Mouse (Mus musculus): ENCODE data around the gene Gm49354. TPM values are rescaled to one million over a fixed set of nuclear protein-coding genes. Genes with fewer than 3 reads are reported as not detected.

The Gm49354 gene
- polyA plus RNA-seq (2016; fragmentation: Nextera tagmentation; extraction: Ambion mirVana) = not detected in 2 replicates

DNA sequence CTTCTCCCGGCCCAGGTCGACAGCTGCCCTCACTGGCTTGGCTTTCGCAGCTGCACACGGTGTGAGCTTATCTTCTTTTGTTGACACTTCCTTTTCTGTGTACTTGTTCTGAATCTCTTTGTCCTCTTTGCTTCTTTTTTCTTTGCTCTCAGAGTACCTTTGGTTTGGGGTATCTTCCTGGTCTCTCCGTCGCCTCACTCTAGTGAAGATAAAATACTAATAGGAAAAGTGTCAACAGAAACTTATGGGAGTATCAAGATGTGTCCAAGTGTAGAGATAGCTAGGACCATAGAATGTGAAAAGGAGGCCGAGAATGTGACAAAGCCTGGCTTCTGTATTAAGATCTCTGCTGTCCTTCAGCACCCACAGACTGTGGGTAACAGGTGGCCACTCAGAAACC lies at the start of gene Gm49354:
Gene Gm49354, minus strand, starts transcription at position 101 of the 400 bp plus-strand sequence.
- Histone ChIP-seq H3K9ac (replicated peaks) (no peak within 1 kb of the TSS), H3K4me3 (replicated peaks) (no peak within 1 kb of the TSS), H3K27ac (no peak within 1 kb of the TSS), H3K4me1 (replicated peaks) (no peaks in the 10 kb centered on the region), H3K4me2 (no peak within 1 kb of the TSS), H3K9me3 (no peaks in the 10 kb centered on the region), H3K36me3 (peaks cover 98% of the 10 kb centered on the region), H3K27me3 (no peaks in the 10 kb centered on the region)
- ATAC-seq (ENCODE audit: insufficient number of reproducible peaks, insufficient read depth, low FRiP score, low TSS enrichment, low read depth) = no peak
- 91% methylated on average over 7 of the region's 7 CpGs for WGBS

DNA sequence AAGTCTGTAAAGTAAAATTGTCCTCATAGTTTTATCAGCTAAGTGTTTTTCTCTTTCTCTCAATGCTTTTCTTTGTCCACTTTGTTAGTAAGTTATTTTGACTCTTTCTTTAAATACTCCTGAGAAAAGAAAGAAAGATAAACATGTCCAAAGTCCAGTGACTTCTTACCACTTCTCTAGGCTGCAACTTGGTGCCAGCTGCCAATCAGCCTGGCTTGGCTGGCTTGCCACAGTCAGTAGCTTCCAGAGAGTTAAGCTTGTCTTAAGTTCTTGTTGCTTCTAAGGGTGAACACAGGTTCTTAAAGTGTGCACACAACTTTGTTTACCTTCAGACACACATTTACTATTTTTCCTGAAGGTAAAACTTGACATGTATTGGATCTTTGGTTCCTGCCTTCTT lies 43.9 kb upstream of the Gm49354 start:
- ATAC-seq (ENCODE audit: insufficient number of reproducible peaks, insufficient read depth, low FRiP score, low TSS enrichment, low read depth) = no peak
- Histone ChIP-seq H3K27me3 (no peaks in the 10 kb centered on the region), H3K9ac (replicated peaks) (no peak overlapping the region), H3K4me1 (replicated peaks) (peaks cover 10% of the 10 kb centered on the region), H3K4me2 (no peak overlapping the region), H3K27ac (no peak overlapping the region), H3K36me3 (peaks cover 5% of the 10 kb centered on the region; the same call in 1 of the 2 replicates), H3K4me3 (replicated peaks) (no peak overlapping the region), H3K9me3 (no peaks in the 10 kb centered on the region)

DNA sequence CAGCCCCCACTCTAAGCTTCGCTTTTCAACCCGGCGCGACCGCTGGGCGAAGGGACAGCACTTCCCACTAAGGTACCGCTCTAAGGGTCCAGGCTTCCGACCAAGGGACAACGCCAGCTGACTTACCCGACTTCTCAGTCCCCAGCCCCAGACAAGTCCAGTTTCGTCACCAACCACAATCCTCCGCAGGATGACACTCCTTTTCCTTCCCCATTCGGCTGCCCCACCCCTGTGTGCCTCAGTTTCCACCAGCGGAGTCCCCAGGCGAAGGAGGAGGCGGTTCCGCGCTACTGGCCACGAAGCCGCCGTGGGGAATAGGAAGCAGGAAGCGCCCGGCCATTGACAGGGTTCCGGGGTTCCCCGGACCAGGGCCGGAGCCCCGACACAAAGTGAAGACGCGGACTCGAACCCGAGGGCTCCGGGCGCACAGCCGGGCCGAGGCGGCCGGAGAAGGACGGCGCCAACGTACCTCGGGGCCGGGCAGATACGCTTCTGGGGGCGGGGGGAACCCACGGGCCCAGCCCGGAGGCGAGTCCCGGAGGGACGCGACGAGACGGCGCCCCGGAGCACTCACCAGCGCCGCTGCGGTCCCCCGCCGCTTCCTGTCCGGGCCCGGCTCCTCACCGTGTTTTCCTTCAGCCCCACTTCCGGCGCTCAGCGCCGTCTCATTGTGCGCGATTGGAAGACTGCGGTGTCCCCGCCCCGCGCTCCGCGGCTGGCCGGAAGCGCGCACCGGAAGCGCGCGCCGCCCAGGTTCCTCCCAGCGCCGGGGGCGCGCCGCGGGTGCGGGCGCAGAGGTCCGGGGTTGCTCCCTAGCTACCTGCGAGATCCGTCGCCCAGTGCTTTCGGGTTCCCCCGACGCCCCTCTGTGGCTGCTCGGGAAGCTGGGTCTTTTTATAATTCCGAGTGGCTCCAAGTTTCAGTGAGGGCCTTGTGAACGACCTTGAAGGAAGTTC lies 40.7 kb upstream of the Gm49354 start, which contains the start of gene Tut7:
Gene Tut7, minus strand, starts transcription at position 641 of the 956 bp plus-strand sequence.
- H3K4me2 ChIP-seq = peak within 1 kb of the TSS; percentile 65
- peak within 1 kb of the TSS; percentile 97 for H3K4me3 ChIP-seq (replicated peaks)
- peak within 1 kb of the TSS; percentile 92 for H3K9ac ChIP-seq (replicated peaks)
- no peaks in the 10 kb centered on the region for H3K27me3 ChIP-seq
- peak within 1 kb of the TSS; percentile 93 for H3K27ac ChIP-seq
- ATAC-seq (ENCODE audit: insufficient number of reproducible peaks, insufficient read depth, low FRiP score, low TSS enrichment, low read depth) = peak; percentile 95
- no peaks in the 10 kb centered on the region for H3K9me3 ChIP-seq
- H3K36me3 ChIP-seq = peaks cover 19% of the 10 kb centered on the region; the same call in 1 of the 2 replicates
- WGBS = under 1% methylated on average over 100 of the region's 100 CpGs
- peaks cover 36% of the 10 kb centered on the region for H3K4me1 ChIP-seq (replicated peaks)

DNA sequence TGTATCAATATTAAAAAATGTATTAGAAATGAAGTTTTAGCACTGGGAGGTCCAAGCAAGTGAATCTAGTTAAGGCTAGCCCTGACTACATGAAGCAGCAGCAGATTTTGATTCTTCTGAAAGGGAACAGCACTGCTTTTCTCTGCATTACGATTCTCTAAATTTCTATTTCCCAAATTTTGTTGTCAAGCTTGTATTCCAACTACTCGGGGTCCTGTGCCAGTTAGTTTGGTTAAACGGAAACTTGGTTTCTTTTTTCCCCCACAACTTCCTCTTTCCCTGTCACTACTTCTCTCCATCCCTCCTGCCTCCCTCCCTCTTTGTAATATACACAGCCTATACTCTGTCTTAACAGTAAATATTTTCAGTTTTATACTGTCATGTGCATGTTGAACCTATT lies 38.8 kb upstream of the Gm49354 start:
- no peak overlapping the region for H3K9ac ChIP-seq (replicated peaks)
- H3K36me3 ChIP-seq = peaks cover 39% of the 10 kb centered on the region; the same call in 1 of the 2 replicates
- H3K27me3 ChIP-seq = no peaks in the 10 kb centered on the region
- H3K27ac ChIP-seq = no peak overlapping the region
- peak overlapping the region; percentile 65; the same call in 1 of the 2 replicates for H3K4me2 ChIP-seq
- H3K4me3 ChIP-seq (replicated peaks) = no peak overlapping the region
- WGBS = 76% methylated on average over 3 of the region's 3 CpGs
- H3K4me1 ChIP-seq (replicated peaks) = peaks cover 36% of the 10 kb centered on the region
- no peaks in the 10 kb centered on the region for H3K9me3 ChIP-seq
- no peak for ATAC-seq (ENCODE audit: insufficient number of reproducible peaks, insufficient read depth, low FRiP score, low TSS enrichment, low read depth)

DNA sequence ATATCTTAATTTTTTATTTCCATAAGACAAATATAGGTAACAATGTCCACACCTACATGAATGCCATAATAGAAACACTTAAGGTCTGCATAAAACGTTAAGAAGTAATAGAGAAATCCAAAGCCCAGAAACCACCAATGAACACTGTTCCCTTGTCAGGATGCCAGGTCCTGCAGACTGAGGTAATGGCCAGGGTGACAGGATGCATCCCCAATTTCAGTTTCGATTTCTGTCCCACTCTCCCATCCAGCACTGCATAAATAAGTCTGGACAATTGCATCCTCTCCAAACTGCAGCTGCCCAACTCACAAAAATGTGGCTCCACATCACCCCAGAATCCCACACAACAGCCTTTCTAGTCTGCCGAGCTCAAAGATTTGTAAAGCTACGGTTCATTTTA lies 38.1 kb upstream of the Gm49354 start:
- Histone ChIP-seq H3K9ac (replicated peaks) (no peak overlapping the region), H3K9me3 (no peaks in the 10 kb centered on the region), H3K27ac (no peak overlapping the region), H3K4me1 (replicated peaks) (peaks cover 36% of the 10 kb centered on the region), H3K4me2 (peak overlapping the region; percentile 24; the same call in 1 of the 2 replicates), H3K27me3 (no peaks in the 10 kb centered on the region), H3K36me3 (peaks cover 46% of the 10 kb centered on the region), H3K4me3 (replicated peaks) (no peak overlapping the region)
- 84% methylated on average over 4 of the region's 4 CpGs for WGBS
- ATAC-seq (ENCODE audit: insufficient number of reproducible peaks, insufficient read depth, low FRiP score, low TSS enrichment, low read depth) = no peak

DNA sequence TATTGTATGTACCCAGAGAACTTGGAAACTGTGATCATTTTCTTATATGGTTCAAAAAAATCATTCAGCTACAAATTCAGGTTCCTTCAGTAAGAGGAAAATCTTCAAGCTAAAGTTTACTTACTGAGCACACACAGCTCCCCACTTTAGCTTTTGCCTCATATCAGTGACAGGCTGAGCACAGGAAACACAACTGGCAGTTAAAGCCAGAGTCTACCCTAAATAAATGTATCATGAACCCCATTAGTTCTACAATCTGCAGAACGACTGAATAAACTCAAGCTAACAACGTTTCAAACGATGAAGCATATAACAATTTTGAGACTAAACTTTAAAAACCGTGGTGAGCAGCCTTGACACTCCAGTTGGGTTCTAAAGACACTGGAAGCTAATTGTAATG lies 35.3 kb upstream of the Gm49354 start:
- 89% methylated on average over 4 of the region's 4 CpGs for WGBS
- Histone ChIP-seq H3K9me3 (no peaks in the 10 kb centered on the region), H3K27ac (no peak overlapping the region), H3K4me2 (no peak overlapping the region), H3K27me3 (no peaks in the 10 kb centered on the region), H3K4me3 (replicated peaks) (no peak overlapping the region), H3K36me3 (peaks cover 70% of the 10 kb centered on the region), H3K4me1 (replicated peaks) (peaks cover 36% of the 10 kb centered on the region), H3K9ac (replicated peaks) (no peak overlapping the region)
- ATAC-seq (ENCODE audit: insufficient number of reproducible peaks, insufficient read depth, low FRiP score, low TSS enrichment, low read depth) = no peak

DNA sequence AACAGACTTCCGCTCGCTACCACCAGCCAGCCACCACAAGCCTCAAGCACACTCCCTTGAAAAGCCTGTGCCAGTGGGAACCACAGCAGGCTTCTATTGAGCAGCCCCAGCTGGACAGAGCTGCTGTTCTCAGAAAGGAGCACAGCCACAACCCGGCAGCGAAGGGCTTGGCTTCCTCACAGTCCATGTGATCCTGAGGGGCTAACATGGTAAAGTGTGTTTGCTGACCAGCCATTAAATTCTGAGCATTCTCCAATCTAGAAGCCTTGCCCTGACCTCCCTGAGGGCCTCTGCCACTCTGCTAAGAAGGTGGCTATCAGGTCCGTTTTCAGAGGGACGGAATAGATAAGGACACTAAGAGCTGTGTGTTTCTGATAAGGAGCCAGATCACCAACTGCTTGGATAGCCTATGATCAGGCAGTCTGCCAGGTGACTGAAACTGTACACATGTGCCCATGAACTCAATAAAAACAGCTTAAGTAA lies 32.1 kb upstream of the Gm49354 start:
- ATAC-seq (ENCODE audit: insufficient number of reproducible peaks, insufficient read depth, low FRiP score, low TSS enrichment, low read depth) = no peak
- Histone ChIP-seq H3K36me3 (peaks cover 92% of the 10 kb centered on the region), H3K27ac (no peak overlapping the region), H3K9me3 (no peaks in the 10 kb centered on the region), H3K27me3 (no peaks in the 10 kb centered on the region), H3K4me3 (replicated peaks) (no peak overlapping the region), H3K4me2 (no peak overlapping the region), H3K9ac (replicated peaks) (no peak overlapping the region), H3K4me1 (replicated peaks) (peaks cover 11% of the 10 kb centered on the region)
- 83% methylated on average over 6 of the region's 6 CpGs for WGBS

DNA sequence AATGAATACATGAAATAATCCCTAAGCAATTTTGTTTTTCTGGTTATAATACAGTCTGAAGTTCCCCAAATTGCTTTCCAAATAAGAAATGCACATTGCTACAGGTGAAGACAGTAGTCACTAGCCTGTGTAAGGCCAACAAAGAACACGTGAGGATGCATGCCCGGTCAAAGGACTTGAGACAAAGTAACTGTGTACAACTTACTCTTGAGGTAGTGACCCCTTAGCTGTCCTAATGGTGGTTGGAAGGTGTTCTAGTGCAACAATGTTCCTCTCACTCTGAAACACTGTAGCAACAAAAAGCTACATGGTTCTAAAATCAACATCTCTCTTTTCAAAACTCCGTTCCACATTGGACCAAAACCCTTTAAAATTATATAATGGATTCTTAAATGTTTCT lies 29.5 kb upstream of the Gm49354 start:
- Histone ChIP-seq H3K4me1 (replicated peaks) (no peaks in the 10 kb centered on the region), H3K4me3 (replicated peaks) (no peak overlapping the region), H3K4me2 (no peak overlapping the region), H3K27me3 (no peaks in the 10 kb centered on the region), H3K9me3 (no peaks in the 10 kb centered on the region), H3K27ac (no peak overlapping the region), H3K36me3 (peaks cover 93% of the 10 kb centered on the region), H3K9ac (replicated peaks) (no peak overlapping the region)
- 97% methylated on average over 3 of the region's 3 CpGs for WGBS
- ATAC-seq (ENCODE audit: insufficient number of reproducible peaks, insufficient read depth, low FRiP score, low TSS enrichment, low read depth) = no peak

DNA sequence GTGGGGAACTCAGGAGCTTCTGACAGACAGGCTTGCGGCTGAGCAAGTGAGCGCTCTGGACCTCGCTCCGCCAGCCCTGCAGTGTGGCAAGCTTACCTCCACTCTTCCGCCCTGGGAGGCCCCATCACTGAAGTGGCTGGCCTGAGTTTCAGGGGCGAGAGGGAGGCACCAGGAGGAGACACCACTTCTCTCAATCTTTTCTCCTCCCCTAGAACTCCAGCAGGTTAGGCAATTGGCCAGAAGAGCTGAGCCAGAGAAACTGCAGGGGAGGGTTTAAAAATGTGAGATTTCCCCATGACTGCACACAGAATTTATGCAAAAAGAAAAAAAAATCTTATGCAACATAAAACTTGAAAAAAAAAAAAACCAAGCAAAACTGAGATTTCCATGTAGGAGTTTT lies 19.0 kb upstream of the Gm49354 start:
- no peak for ATAC-seq (ENCODE audit: insufficient number of reproducible peaks, insufficient read depth, low FRiP score, low TSS enrichment, low read depth)

DNA sequence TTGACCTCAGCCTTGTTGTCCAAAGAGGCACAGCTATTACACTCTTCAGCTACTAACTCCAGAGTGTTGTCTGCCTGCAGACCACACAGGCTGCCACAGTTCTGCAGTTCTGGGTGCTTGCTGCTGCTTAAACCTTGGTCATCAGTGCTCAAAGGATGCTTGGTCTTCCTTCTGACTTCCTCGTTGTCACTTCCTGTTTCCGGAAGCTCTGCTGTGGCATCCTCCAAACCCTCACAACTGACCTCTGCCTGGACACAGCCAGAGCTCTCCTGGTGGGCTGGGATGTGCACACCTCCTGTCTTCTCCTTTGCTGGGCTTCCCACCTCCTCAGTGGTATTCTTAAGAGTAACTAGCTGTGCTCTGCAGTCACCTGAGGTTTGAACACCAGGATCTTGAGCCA lies 18.0 kb upstream of the Gm49354 start:
- no peak for ATAC-seq (ENCODE audit: insufficient number of reproducible peaks, insufficient read depth, low FRiP score, low TSS enrichment, low read depth)
- Histone ChIP-seq H3K4me3 (replicated peaks) (no peak overlapping the region), H3K4me2 (no peak overlapping the region), H3K9ac (replicated peaks) (no peak overlapping the region), H3K27ac (no peak overlapping the region), H3K36me3 (peaks cover 99% of the 10 kb centered on the region), H3K27me3 (no peaks in the 10 kb centered on the region), H3K9me3 (no peaks in the 10 kb centered on the region), H3K4me1 (replicated peaks) (no peaks in the 10 kb centered on the region)
- WGBS = 89% methylated on average over 2 of the region's 2 CpGs

More for the DNA sequence above, 19.0 kb upstream of the Gm49354 start:
- H3K9me3 ChIP-seq = no peaks in the 10 kb centered on the region
- no peak overlapping the region for H3K4me3 ChIP-seq (replicated peaks)
- H3K4me2 ChIP-seq = no peak overlapping the region
- H3K27ac ChIP-seq = no peak overlapping the region
- no peak overlapping the region for H3K9ac ChIP-seq (replicated peaks)
- H3K4me1 ChIP-seq (replicated peaks) = no peaks in the 10 kb centered on the region
- H3K36me3 ChIP-seq = peaks cover 99% of the 10 kb centered on the region
- no peaks in the 10 kb centered on the region for H3K27me3 ChIP-seq
- 86% methylated on average over 6 of the region's 6 CpGs for WGBS

DNA sequence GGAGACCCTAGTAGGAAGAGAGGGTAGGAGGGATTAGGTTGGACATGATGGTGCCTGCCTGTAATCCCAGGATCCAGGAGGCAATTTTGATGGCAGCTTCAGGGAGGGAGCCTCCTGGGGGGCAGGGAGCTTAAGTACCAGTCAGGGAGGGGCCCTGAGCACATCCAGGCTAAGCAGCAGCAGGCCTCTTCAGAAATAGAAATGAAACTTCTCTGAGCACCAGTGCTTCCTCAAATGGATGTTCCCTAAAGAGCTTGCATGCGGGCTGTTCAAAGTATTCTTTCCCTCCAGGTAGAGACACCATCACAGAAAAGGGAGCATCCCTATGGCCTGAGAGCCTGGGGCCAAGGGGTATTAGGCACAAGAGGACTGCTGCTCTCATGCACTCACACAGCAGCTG lies 16.3 kb upstream of the Gm49354 start:
- no peak for ATAC-seq (ENCODE audit: insufficient number of reproducible peaks, insufficient read depth, low FRiP score, low TSS enrichment, low read depth)
- H3K4me1 ChIP-seq (replicated peaks) = no peaks in the 10 kb centered on the region
- WGBS = 96% methylated on average over 1 of the region's 1 CpGs
- H3K4me3 ChIP-seq (replicated peaks) = no peak overlapping the region
- H3K4me2 ChIP-seq = no peak overlapping the region
- no peak overlapping the region for H3K27ac ChIP-seq
- no peaks in the 10 kb centered on the region for H3K9me3 ChIP-seq
- no peak overlapping the region for H3K9ac ChIP-seq (replicated peaks)
- peaks cover 99% of the 10 kb centered on the region for H3K36me3 ChIP-seq
- H3K27me3 ChIP-seq = no peaks in the 10 kb centered on the region
